Mouse (Mus musculus): ENCODE measurements around the gene Kncn. TPM values are rescaled to one million over a fixed set of nuclear protein-coding genes. Genes with fewer than 3 reads are reported as not detected.

The Kncn gene
- not detected in 2 replicates for total RNA-seq (2014; fragmentation: Nextera tagmentation)
- not detected in 2 replicates for total RNA-seq (2017)

- ATAC-seq (replicated peaks; ENCODE audit: poor library complexity, severe bottlenecking) = no peak
These were observed at the start of gene Kncn for GRCm38 (mm10) chr4:115884022-115884421. Gene Kncn, plus strand, starts transcription at chr4:115884400.

DNA sequence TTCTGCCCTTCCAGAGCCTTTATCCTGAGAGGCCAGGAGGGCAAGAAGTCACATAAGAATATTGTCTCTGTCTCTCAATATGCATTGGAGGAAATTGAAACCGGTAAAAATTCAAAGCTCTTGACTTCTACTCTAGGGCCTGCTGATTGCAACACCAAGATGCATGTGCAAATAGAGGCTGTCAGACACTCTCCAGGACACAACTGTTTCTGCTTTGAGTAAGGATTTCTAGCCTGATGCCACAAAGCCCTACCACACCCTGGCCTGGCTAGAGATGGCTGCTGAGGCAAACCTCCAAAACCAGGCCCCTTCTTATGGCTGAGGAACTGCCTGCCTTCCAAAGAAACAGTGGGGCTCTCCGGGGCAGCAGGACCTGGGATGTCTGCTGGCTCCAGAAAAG lies 48.6 kb upstream of the Kncn start:
- peak; percentile 34 for ATAC-seq (replicated peaks; ENCODE audit: poor library complexity, severe bottlenecking)

DNA sequence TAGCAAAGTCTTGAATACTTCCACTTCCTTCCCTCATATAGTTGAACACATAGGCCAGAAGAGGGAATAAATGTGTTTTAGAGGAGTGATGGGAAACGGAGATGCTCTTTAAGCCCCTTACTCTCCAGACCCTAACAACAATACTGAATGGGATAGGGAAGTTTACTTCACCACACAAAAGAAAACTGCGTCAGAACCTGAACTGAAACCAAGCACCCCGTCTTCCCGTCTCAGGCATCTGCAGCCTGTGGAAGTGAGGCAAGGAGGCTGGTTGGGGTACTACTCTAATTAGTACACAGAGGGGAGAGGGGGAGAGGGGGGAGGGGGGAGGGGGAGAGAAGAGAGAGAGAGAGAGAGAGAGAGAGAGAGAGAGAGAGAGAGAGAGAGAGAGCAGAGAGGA lies 46.0 kb upstream of the Kncn start:
- ATAC-seq (replicated peaks; ENCODE audit: poor library complexity, severe bottlenecking) = peak; percentile 43

DNA sequence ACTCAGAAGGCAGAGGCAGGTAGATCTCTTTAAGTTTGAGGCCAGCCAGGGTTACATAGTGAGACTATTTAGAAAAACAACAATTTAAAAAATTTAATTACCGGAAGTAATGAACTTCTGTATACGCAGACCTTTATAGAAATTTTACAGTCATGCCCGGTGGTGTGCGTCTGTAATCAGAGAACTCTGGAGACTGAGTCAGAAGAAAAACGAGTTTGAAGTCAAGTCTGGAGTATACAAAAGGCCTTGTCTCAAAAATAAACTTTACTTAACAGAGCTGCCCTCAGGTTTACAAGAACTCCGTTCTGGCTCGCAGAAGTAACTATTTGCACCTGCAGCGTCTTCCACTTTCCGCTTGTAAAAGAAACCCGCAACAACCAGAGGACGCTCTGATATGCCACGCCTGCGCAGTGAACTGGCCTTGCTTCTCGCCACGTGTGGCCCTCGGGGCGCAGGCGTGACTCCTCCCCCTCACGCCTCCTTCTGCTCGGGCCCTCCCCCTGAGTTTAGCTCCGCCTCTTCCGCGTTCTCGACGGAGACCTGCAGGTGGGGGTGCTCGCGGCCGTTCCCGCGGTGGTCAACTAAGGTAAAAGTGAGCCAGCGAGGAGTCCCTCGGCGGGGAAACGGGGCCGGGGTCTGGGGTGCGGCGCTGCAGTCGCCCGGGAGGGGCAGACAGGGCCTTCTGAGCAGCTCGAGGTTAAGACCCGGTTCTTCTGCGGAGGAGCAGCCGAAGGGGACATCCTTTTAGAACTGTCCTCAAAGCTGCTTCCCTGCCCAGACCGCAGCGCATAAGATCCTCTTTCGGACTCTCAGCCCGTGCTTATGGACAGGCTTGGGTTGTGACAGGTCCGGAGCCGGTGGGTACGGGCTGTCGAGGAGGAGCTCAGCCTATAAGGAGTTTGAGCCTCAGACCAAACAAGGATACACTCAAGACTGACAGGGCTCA lies 45.2 kb upstream of the Kncn start, which contains the start of gene Mknk1:
Mknk1 (plus strand) TSS at position 503 of the 946 bp plus-strand sequence.
- ATAC-seq (replicated peaks; ENCODE audit: poor library complexity, severe bottlenecking) = peak; percentile 84

GRCm38 (mm10) chr4:115839956-115840355 lies 44.2 kb upstream of the Kncn start:
- no peak for ATAC-seq (replicated peaks; ENCODE audit: poor library complexity, severe bottlenecking)

DNA sequence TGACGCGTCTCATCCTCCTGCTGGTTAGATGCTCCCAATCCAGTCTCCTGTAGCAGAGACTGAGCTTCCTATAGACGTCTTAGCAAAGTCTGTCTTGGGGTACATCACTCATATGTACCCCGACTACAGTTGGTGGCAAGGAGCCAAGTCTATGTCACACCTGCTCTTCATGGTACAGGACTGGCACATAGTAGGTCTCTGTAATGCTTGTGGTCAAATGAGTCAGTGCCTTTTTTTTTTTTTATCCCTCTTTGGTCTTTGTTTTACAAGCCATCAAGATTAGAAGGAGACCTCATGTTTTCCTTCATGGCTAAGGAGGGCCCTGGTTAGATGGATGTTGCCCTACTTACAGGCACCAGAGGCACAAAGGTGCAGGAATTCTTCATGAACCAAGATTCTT lies 43.4 kb upstream of the Kncn start:
- no peak for ATAC-seq (replicated peaks; ENCODE audit: poor library complexity, severe bottlenecking)

GRCm38 (mm10) chr4:115846656-115847055 lies 37.5 kb upstream of the Kncn start:
- no peak for ATAC-seq (replicated peaks; ENCODE audit: poor library complexity, severe bottlenecking)

DNA sequence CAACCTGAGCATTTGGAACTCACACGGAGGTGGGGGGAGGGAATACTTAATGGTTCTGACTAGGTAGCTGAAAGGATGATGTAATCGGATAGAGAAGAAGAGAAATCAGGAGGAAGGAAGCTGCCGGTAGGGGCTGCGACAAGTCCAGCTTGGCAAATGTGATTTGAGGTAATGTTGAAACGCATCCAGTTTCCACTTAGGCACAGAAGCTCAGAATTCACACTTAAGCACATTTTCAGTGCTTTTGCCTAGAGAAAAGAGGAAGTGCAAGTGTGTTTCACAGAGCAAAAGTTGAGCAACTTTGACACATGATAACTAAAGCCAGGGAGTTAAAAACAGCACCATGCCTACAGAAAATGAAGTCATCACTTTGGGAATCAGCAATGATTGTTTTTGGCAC lies 36.8 kb upstream of the Kncn start:
- peak; percentile 89 for ATAC-seq (replicated peaks; ENCODE audit: poor library complexity, severe bottlenecking)

- peak; percentile 49 for ATAC-seq (replicated peaks; ENCODE audit: poor library complexity, severe bottlenecking)
These were observed 36.1 kb upstream of the Kncn start for GRCm38 (mm10) chr4:115848083-115848482.

GRCm38 (mm10) chr4:115848990-115849677 lies 35.1 kb upstream of the Kncn start:
- ATAC-seq (replicated peaks; ENCODE audit: poor library complexity, severe bottlenecking) = peak; percentile 20

GRCm38 (mm10) chr4:115850111-115850510 lies 34.1 kb upstream of the Kncn start:
- peak; percentile 31 for ATAC-seq (replicated peaks; ENCODE audit: poor library complexity, severe bottlenecking)

- no peak for ATAC-seq (replicated peaks; ENCODE audit: poor library complexity, severe bottlenecking)
These were observed 33.6 kb upstream of the Kncn start for GRCm38 (mm10) chr4:115850631-115851030.

- ATAC-seq (replicated peaks; ENCODE audit: poor library complexity, severe bottlenecking) = no peak
These were observed 32.6 kb upstream of the Kncn start for GRCm38 (mm10) chr4:115851569-115851968.

DNA sequence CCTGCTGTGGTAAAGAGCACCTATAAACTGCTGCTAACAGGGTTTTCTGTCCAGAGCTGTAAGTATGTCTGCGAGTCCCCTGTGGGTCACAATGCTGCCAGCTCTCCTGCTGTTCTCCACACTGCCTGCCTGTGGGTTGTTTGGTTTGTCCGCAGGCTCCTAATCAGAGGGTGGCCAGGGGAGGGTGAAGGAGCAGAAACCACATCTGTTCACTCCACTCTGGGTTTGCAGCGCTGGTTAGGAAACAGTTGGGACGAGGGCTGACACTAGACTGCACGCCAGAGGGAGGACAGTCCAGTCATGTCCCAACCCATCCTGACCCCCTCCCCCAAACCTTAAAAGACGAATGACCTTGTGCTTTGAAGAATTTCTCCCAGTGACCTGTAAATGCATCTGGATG lies 29.1 kb upstream of the Kncn start:
- no peak for ATAC-seq (replicated peaks; ENCODE audit: poor library complexity, severe bottlenecking)

DNA sequence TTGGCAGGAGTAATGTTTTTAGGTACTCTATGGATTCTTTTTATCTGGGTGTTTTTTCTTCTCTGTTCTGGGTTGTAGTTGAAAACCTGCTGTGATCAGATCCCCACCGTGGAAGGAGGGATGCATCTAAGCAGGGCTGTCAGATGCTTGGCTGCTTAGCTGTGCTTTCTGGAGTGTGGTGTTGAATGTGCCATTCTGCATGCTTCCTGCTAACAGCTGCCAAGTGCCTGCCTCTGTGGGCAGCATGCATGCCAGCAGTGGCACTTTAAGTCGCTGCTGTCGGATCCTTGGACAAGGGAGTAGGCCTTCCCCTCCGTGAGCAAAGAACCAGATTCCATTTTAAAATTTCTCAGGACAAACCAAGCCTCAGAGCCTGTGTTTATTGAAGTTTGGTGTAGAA lies 28.6 kb upstream of the Kncn start:
- no peak for ATAC-seq (replicated peaks; ENCODE audit: poor library complexity, severe bottlenecking)

DNA sequence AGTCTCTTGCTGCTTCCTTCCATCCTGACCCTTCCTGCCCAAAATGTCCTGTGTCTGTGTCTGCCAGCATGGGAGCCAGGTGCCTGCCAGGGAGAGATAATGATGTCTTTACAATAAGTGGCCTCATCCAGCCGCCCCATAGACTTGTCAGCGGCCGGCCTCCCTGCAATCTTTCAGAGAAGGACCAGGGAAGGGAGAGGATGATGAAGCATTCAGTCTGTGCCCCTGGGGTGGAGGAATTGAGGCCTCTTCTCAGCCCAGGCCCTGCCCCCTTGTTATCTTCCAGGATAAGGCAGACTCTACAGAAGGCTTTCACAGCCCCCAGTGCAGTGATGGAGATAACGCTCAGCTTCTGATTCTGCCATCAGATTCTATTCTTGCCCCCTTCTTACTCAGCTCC lies 27.9 kb upstream of the Kncn start:
- ATAC-seq (replicated peaks; ENCODE audit: poor library complexity, severe bottlenecking) = no peak

- peak; percentile 98 for ATAC-seq (replicated peaks; ENCODE audit: poor library complexity, severe bottlenecking)
These were observed 26.8 kb upstream of the Kncn start for GRCm38 (mm10) chr4:115857293-115857883.

DNA sequence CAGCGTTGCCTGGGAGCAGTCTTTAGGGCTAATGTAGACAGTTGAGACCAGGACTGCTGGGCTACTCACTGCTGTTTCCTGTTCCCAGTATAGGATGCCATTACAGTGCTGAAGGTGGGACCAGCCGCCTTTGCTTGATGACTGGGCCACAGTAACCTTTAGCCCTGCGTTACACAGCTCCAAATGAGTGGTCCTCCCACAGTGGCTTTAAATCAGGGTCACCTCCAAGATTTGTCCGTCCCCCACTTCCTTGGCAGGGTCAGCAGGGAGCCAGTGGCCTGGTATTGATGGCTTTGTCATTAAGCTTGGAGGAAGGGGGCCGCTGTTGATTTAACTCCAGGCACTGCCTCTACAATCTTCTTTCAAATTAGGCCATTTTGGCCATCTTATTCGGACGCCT lies 20.8 kb upstream of the Kncn start:
- ATAC-seq (replicated peaks; ENCODE audit: poor library complexity, severe bottlenecking) = no peak

GRCm38 (mm10) chr4:115863880-115864279 lies 20.3 kb upstream of the Kncn start:
- ATAC-seq (replicated peaks; ENCODE audit: poor library complexity, severe bottlenecking) = no peak

DNA sequence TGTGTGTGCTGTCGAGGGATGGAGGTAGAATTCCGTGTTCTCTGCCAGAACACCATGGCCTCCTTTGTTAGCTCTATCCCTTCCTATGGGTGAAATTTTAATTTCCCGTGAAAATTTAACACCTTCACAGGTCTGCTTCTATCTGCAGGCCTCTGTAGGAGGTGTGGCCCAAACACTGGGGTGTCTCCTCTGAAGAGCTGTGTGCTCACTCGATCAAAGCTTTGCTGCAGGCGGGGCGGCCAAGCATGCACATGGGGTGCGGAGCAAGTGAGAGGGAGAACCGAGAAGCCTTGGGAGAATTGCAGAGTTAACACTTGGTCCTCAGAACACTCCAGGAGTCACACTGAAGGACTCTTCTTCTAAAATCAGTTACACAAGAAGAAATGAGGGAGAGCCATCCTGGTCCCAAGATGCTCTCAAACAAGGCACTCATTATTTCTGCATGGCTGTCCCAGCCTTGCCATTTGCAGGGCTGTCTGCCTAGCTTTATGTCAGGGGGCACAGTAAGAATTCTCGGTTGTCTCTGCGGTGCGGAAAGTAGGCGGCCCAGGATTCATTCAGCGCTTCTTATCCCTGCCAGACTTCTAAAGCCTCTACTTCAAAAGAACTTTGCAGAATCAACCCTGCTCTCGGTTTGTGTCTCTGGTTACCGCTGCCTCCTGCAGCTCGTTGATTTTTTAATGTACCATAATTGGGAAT lies 14.5 kb upstream of the Kncn start:
- ATAC-seq (replicated peaks; ENCODE audit: poor library complexity, severe bottlenecking) = no peak

Measured in granulocyte monocyte progenitor cell, adult 5-6 weeks (primary cell).